Mouse (Mus musculus) limb, embryonic 13.5 days (tissue): Measurements from ENCODE around the gene Cckbr. TPM values are rescaled to one million over a fixed set of nuclear protein-coding genes. Genes with fewer than 3 reads are reported as not detected.
"Not testable (repeated sequence)": the region's sequence is repeated elsewhere in the genome, so short reads cannot be mapped to it uniquely, and the experiment has no call there.

Experiments used
- ATAC-seq: fragments of 200-750 bp; cut with Nextera tagmentation; 2 replicates; pipeline ENCODE4 v1.8.0; 2017; ENCODE audit warnings: low read depth, moderate number of reproducible peaks, moderate TSS enrichment; ENCODE audit not compliant: low FRiP score
- H3K27ac ChIP-seq: fragments of 300-500 bp; sonication (generic); 2 replicates; pipeline ENCODE4 v1.5.1; 2015; ENCODE audit warnings: inconsistent platforms, mild to moderate bottlenecking, moderate library complexity
- H3K27me3 ChIP-seq: fragments of 300-500 bp; sonication (generic); 2 replicates; pipeline ENCODE4 v1.6.1; 2015; ENCODE audit warnings: mild to moderate bottlenecking, inconsistent platforms
- H3K36me3 ChIP-seq: fragments of 300-500 bp; sonication (generic); 2 replicates; pipeline ENCODE4 v1.6.1; 2015; ENCODE audit warnings: inconsistent platforms, mild to moderate bottlenecking, moderate library complexity
- H3K4me1 ChIP-seq: fragments of 300-500 bp; sonication (generic); 2 replicates; pipeline ENCODE4 v1.6.1; 2015; ENCODE audit warnings: inconsistent platforms
- H3K4me2 ChIP-seq: fragments of 300-500 bp; sonication (generic); replicated peaks from 2 replicates; pipeline ENCODE4 v1.6.1; 2015; ENCODE audit warnings: inconsistent platforms, mild to moderate bottlenecking, moderate library complexity
- H3K4me3 ChIP-seq: fragments of 300-500 bp; sonication (generic); 2 replicates; pipeline ENCODE4 v1.5.1; 2015; ENCODE audit warnings: moderate library complexity, mild to moderate bottlenecking, inconsistent platforms
- H3K9ac ChIP-seq: fragments of 300-500 bp; sonication (generic); 2 replicates; pipeline ENCODE4 v1.6.1; 2015; ENCODE audit warnings: mild to moderate bottlenecking, inconsistent platforms
- H3K9me3 ChIP-seq: fragments of 300-500 bp; sonication (generic); 2 replicates; pipeline ENCODE4 v1.6.1; 2016; ENCODE audit warnings: inconsistent platforms
- WGBS: fragments of 180-500 bp; shearing (Covaris S2); methylation state at CpG from one replicate; pipeline ENCODE4 v1.1.7; 2015; 5-methylcytosine and 5-hydroxymethylcytosine counted together
- polyA plus RNA-seq: library from polyadenylated mRNA; unstranded; fragments of >200 nt; fragmentation: Nextera tagmentation; extraction: Ambion mirVana; gene quantifications from 2 replicates; pipeline ENCODE4 v1.2.1, GENCODE M21; 2015

Gene Cckbr
- polyA plus RNA-seq, 1 experiment from 2014 or later, result 0.09 TPM

- Histone ChIP-seq H3K4me3 (no peak overlapping the region), H3K4me1 (no peaks in the 10 kb centered on the region), H3K27me3 (no peaks in the 10 kb centered on the region), H3K4me2 (no peak overlapping the region), H3K9me3 (no peaks in the 10 kb centered on the region), H3K27ac (no peak overlapping the region), H3K9ac (no peak overlapping the region), H3K36me3 (no peaks in the 10 kb centered on the region)
- WGBS, result 75% methylated on average over 3 of the region's 3 CpGs
- no peak for ATAC-seq
These were observed 19.5 kb downstream of the Cckbr start for GRCm38 (mm10) chr7:105445076-105445475.

- 96% methylated on average over 4 of the region's 4 CpGs for WGBS
These were observed 27.8 kb downstream of the Cckbr start for GRCm38 (mm10) chr7:105453345-105453744.

GRCm38 (mm10) chr7:105458546-105458945, 33.0 kb downstream of the Cckbr start:
- H3K9ac ChIP-seq, result no peak overlapping the region
- H3K9me3 ChIP-seq, result no peaks in the 10 kb centered on the region
- no peak overlapping the region for H3K4me3 ChIP-seq
- H3K36me3 ChIP-seq, result no peaks in the 10 kb centered on the region
- no peak overlapping the region for H3K27ac ChIP-seq
- no peaks in the 10 kb centered on the region for H3K4me1 ChIP-seq
- H3K27me3 ChIP-seq, result no peaks in the 10 kb centered on the region
- no peak for ATAC-seq
- H3K4me2 ChIP-seq, result no peak overlapping the region

More at GRCm38 (mm10) chr7:105453345-105453744, 27.8 kb downstream of the Cckbr start:
- ATAC-seq, H3K27me3 ChIP-seq, H3K4me2 ChIP-seq, H3K4me1 ChIP-seq, H3K36me3 ChIP-seq, H3K9ac ChIP-seq, H3K27ac ChIP-seq, H3K4me3 ChIP-seq, H3K9me3 ChIP-seq: not testable (repeated sequence)

DNA sequence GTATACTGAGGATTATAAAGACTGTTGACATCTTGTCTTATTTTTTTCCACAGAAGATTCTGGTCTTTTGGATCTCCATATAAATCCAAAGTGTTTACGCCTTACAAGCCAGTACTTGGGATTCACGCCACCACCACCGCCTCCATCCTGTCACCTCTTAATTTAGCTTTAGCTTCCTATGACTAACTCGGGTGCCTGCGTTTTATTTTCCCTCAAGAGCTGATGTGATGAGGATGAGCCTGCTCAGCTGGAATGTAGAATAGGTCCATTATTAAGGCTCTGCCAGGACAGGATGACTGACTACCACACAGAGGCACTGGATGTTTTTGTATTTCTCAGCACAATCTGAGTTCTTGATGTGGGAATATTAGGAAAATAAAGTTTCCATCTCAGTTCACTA, 40.0 kb downstream of the Cckbr start:
- H3K9me3 ChIP-seq, result not testable (repeated sequence)
- WGBS, result 77% methylated on average over 5 of the region's 5 CpGs

GRCm38 (mm10) chr7:105472607-105473006, 47.1 kb downstream of the Cckbr start:
- H3K9me3 ChIP-seq, result no peaks in the 10 kb centered on the region
- H3K27ac ChIP-seq, result no peak overlapping the region
- H3K4me2 ChIP-seq, result no peak overlapping the region
- H3K36me3 ChIP-seq, result no peaks in the 10 kb centered on the region
- H3K27me3 ChIP-seq, result no peaks in the 10 kb centered on the region
- WGBS, result 44% methylated on average over 1 of the region's 1 CpGs
- H3K4me1 ChIP-seq, result no peaks in the 10 kb centered on the region
- H3K9ac ChIP-seq, result no peak overlapping the region
- no peak for ATAC-seq
- H3K4me3 ChIP-seq, result no peak overlapping the region

More for the DNA sequence above, 40.0 kb downstream of the Cckbr start:
- ATAC-seq, H3K9ac ChIP-seq, H3K4me2 ChIP-seq, H3K36me3 ChIP-seq, H3K27me3 ChIP-seq, H3K4me3 ChIP-seq, H3K4me1 ChIP-seq, H3K27ac ChIP-seq: not testable (repeated sequence)

DNA sequence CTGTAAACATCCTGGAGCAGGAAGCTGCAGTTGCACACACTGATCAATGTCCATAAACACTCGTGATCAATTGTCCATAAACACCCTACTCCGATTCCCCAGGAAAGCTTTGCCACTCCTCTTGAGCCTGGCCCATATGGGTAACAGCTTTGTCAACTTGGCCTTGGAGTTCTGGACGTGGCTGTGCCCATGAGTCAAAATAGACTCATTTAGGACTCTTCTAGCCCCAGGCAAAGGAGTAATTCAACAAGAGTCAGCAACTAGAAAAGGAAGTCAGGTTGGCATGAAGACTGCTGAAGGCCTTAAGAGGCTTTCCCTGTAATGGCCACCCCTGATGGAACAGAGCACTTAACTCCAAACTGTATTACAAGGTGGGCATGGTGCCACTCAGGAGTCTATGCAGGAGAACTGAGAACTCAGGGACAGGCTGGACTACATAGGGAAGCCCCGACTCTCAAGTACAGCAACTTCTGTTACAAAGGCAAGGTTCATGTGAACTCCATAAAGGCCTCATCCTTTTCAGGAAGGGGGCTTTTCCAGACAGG, 49.3 kb downstream of the Cckbr start:
- WGBS, result 60% methylated on average over 4 of the region's 4 CpGs
- Histone ChIP-seq H3K4me2 (no peak overlapping the region), H3K4me3 (no peak overlapping the region), H3K36me3 (no peaks in the 10 kb centered on the region), H3K27me3 (no peaks in the 10 kb centered on the region), H3K4me1 (no peaks in the 10 kb centered on the region), H3K27ac (no peak overlapping the region), H3K9me3 (no peaks in the 10 kb centered on the region), H3K9ac (no peak overlapping the region)
- no peak for ATAC-seq

DNA sequence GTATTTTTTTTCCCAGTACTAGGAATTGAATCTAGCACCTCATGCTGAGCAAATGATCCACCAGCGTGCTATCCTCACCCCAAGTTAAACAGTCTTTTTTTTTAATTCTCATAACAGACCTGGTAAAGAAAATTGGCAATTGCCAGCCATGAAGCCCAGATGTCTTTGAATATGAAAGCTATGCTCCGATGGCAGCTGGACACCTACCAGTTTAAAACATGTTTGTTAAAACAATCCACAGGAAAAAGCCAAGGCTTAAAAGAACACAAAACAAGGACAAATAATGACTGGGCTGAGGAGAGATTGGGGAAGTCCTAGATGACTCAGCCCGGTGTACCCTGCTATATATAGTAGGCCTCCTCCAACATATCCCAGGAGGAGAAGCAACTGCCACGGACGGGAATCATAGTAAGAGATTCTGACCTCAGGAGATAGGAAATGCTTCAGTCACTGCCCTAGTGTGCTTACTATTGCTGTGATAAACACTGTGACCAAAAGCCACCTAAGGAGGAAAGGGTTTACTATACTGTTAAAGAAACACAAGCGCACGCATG, 49.9 kb downstream of the Cckbr start:
- no peaks in the 10 kb centered on the region for H3K9me3 ChIP-seq
- no peak overlapping the region for H3K9ac ChIP-seq
- WGBS, result 81% methylated on average over 7 of the region's 7 CpGs

GRCm38 (mm10) chr7:105476683-105477432, 51.3 kb downstream of the Cckbr start:
- no peak for ATAC-seq
- Histone ChIP-seq H3K27me3 (peaks cover 17% of the 10 kb centered on the region), H3K4me2 (no peak overlapping the region), H3K27ac (no peak overlapping the region), H3K4me3 (no peak overlapping the region), H3K9ac (no peak overlapping the region), H3K4me1 (peaks cover 16% of the 10 kb centered on the region), H3K36me3 (no peaks in the 10 kb centered on the region), H3K9me3 (no peaks in the 10 kb centered on the region)
- 83% methylated on average over 10 of the region's 10 CpGs for WGBS

More for the DNA sequence above, 49.9 kb downstream of the Cckbr start:
- H3K4me3 ChIP-seq, result no peak overlapping the region
- ATAC-seq, result no peak
- 0 out of 2 replicates have a peak, but pooled peaks cover 2% of the 10 kb centered on the region for H3K4me1 ChIP-seq
- H3K27ac ChIP-seq, result no peak overlapping the region
- no peaks in the 10 kb centered on the region for H3K36me3 ChIP-seq
- H3K4me2 ChIP-seq, result no peak overlapping the region
- H3K27me3 ChIP-seq, result peaks cover 4% of the 10 kb centered on the region; the same call in 1 of the 2 replicates

DNA sequence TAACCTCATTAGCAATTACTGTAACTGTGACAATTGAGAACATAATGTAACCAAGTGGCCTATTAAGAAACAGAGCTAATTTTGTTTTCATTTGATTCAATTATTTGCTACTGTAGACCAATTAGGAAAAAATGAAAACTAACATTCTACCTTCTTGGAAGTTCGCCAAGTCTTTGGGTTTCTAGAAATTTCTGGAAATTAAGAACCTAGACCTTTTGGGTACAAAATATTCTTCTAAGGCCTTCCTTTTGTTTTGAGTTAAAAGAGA, 51.8 kb downstream of the Cckbr start:
- Histone ChIP-seq H3K4me2 (no peak overlapping the region), H3K9ac (no peak overlapping the region), H3K27me3 (peaks cover 17% of the 10 kb centered on the region), H3K36me3 (no peaks in the 10 kb centered on the region), H3K4me3 (no peak overlapping the region), H3K4me1 (peaks cover 21% of the 10 kb centered on the region), H3K27ac (no peak overlapping the region), H3K9me3 (no peaks in the 10 kb centered on the region)
- WGBS, result 89% methylated on average over 1 of the region's 1 CpGs
- ATAC-seq, result no peak

GRCm38 (mm10) chr7:105477841-105478240, 52.3 kb downstream of the Cckbr start:
- Histone ChIP-seq H3K27me3 (peaks cover 17% of the 10 kb centered on the region), H3K4me1 (peaks cover 25% of the 10 kb centered on the region), H3K27ac (no peak overlapping the region), H3K4me3 (no peak overlapping the region), H3K9ac (no peak overlapping the region), H3K4me2 (no peak overlapping the region), H3K36me3 (no peaks in the 10 kb centered on the region), H3K9me3 (no peaks in the 10 kb centered on the region)
- WGBS, result 60% methylated on average over 3 of the region's 3 CpGs
- ATAC-seq, result no peak

GRCm38 (mm10) chr7:105478344-105478743, 52.8 kb downstream of the Cckbr start:
- Histone ChIP-seq H3K4me3 (no peak overlapping the region), H3K27me3 (peaks cover 18% of the 10 kb centered on the region), H3K4me2 (no peak overlapping the region), H3K9me3 (no peaks in the 10 kb centered on the region), H3K9ac (no peak overlapping the region), H3K4me1 (peaks cover 25% of the 10 kb centered on the region), H3K36me3 (no peaks in the 10 kb centered on the region), H3K27ac (no peak overlapping the region)
- no peak for ATAC-seq
- WGBS, result 82% methylated on average over 8 of the region's 8 CpGs

DNA sequence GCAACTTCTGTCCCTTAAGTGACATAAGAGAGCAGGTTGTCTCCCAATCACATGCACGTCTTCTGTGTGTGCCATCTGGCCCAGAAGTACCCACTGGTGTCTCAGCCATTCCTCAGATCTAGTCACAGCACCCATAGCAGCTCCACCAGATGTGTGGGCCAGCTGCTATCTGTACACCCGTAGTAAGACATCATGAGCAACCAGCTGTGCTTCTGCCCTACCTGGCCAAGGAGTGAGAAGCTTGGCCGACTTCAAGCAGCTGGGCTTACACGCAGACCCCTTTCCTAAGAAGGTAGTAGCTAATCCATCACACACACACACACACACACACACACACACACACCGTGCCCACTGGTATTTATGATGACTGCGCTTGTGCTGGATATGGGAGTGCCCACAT, 53.7 kb downstream of the Cckbr start:
- no peaks in the 10 kb centered on the region for H3K36me3 ChIP-seq
- H3K4me1 ChIP-seq, result peaks cover 25% of the 10 kb centered on the region
- no peak for ATAC-seq
- H3K4me2 ChIP-seq, result no peak overlapping the region
- 79% methylated on average over 6 of the region's 6 CpGs for WGBS
- no peaks in the 10 kb centered on the region for H3K9me3 ChIP-seq
- H3K27ac ChIP-seq, result no peak overlapping the region
- H3K9ac ChIP-seq, result no peak overlapping the region
- H3K27me3 ChIP-seq, result peaks cover 18% of the 10 kb centered on the region
- H3K4me3 ChIP-seq, result no peak overlapping the region

- H3K4me1 ChIP-seq, result peaks cover 25% of the 10 kb centered on the region
- no peaks in the 10 kb centered on the region for H3K9me3 ChIP-seq
- ATAC-seq, result no peak
- H3K27me3 ChIP-seq, result peaks cover 18% of the 10 kb centered on the region
- no peaks in the 10 kb centered on the region for H3K36me3 ChIP-seq
- H3K9ac ChIP-seq, result no peak overlapping the region
- H3K4me2 ChIP-seq, result peak overlapping the region; percentile 86
- H3K4me3 ChIP-seq, result no peak overlapping the region
- no peak overlapping the region for H3K27ac ChIP-seq
- 67% methylated on average over 5 of the region's 5 CpGs for WGBS
These were observed 54.5 kb downstream of the Cckbr start for GRCm38 (mm10) chr7:105480081-105480480.
